Mouse (Mus musculus) liver, embryonic 16.5 days (tissue): Measurements from ENCODE around the gene Tarbp2. TPM values are rescaled to one million over a fixed set of nuclear protein-coding genes. Genes with fewer than 3 reads are reported as not detected.

Source experiments
- ATAC-seq: fragments of 200-750 bp; cut with Nextera tagmentation; 2 replicates; pipeline ENCODE4 v1.8.0; 2017; ENCODE audit warnings: low read depth, mild to moderate bottlenecking, moderate number of reproducible peaks, moderate library complexity
- H3K27ac ChIP-seq: fragments of 300-500 bp; sonication (generic); 2 replicates; pipeline ENCODE4 v1.5.1; 2014; ENCODE audit warnings: mild to moderate bottlenecking, low read length
- H3K27me3 ChIP-seq: fragments of 300-500 bp; sonication (generic); 2 replicates; pipeline ENCODE4 v1.6.1; 2014; ENCODE audit warnings: low read depth, low read length, mixed read lengths; ENCODE audit not compliant: control insufficient read depth, insufficient read depth
- H3K36me3 ChIP-seq: fragments of 300-500 bp; sonication (generic); 2 replicates; pipeline ENCODE4 v1.6.1; 2014; ENCODE audit warnings: mild to moderate bottlenecking; ENCODE audit not compliant: control insufficient read depth, insufficient read depth
- H3K4me1 ChIP-seq: fragments of 300-500 bp; sonication (generic); 2 replicates; pipeline ENCODE4 v1.6.1; 2014; ENCODE audit warnings: low read depth, low read length, mixed read lengths; ENCODE audit not compliant: control insufficient read depth
- H3K4me2 ChIP-seq: fragments of 300-500 bp; sonication (generic); 2 replicates; pipeline ENCODE4 v1.6.1; 2014; ENCODE audit warnings: low read depth, low read length, mixed read lengths
- H3K4me3 ChIP-seq: fragments of 300-500 bp; sonication (generic); 2 replicates; pipeline ENCODE4 v1.5.1; 2014; ENCODE audit warnings: low read depth, mild to moderate bottlenecking, low read length
- H3K9ac ChIP-seq: fragments of 300-500 bp; sonication (generic); 2 replicates; pipeline ENCODE4 v1.6.1; 2014; ENCODE audit warnings: low read depth, low read length
- H3K9me3 ChIP-seq: fragments of 300-500 bp; sonication (generic); replicated peaks from 2 replicates; pipeline ENCODE4 v1.6.1; 2016; ENCODE audit warnings: low read length; ENCODE audit not compliant: control insufficient read depth
- WGBS: fragments of 180-500 bp; shearing (Covaris S2); extraction: QIAGEN DNeasy Blood & Tissue Kit; methylation state at CpG from one replicate; pipeline ENCODE4 v1.1.7; 2014; ENCODE audit not compliant: insufficient replicate concordance; 5-methylcytosine and 5-hydroxymethylcytosine counted together
- polyA plus RNA-seq: library from polyadenylated mRNA; unstranded; fragments of >200 nt; fragmentation: Nextera tagmentation; extraction: Ambion mirVana; gene quantifications from 2 replicates; pipeline ENCODE4 v1.2.1, GENCODE M21; 2015

The Tarbp2 gene
- polyA plus RNA-seq = 34.6 and 37.0 TPM in 2 replicates

DNA sequence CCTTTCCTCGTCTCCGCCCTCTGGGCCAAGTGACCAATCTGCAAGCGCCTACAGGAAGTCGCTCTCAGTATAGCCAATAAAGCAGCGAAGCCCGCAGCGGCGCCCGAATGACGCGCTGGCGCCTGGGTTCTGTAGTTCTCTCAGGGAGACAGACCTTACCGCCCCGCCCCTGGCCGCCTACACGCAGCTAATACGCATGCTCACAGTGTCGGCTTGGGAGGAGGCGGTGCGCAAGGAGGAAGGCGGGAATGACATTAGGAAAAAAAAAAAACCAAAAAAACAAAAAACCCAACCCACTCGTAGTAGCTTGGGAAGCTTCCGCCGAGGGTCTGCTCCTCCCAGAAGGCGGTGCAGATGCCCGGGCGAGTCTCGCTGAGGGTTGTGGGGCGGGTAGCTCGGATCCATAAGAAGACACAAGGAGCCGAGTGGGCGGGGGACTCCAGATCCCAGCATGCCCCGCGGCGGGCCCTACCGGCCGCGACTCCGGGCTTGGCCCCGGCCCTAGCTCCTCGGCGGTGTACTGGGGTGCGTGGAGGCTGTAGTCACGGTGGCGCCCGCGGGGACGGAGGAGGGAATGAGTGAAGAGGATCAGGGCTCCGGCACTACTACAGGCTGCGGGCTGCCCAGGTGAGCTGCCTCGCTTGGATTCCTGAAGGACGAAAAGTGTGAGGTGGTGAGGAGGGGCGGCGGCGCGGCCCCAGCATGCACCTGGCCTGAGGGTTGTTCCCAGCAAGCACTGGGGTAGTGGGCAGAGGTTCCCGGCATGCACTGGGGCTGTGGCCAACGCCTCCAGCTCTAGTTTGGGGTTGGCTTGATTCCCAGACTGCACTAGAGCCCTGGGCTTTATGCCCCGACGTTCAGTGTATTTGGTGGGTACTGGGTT lies at the start of gene Tarbp2:
Gene Tarbp2 (plus strand): TSS at position 217 of the 883 bp plus-strand sequence.
- H3K4me2 ChIP-seq = peak within 1 kb of the TSS; percentile 98
- H3K27ac ChIP-seq = peak within 1 kb of the TSS; percentile 97
- peaks cover 6% of the 10 kb centered on the region; the same call in 1 of the 2 replicates for H3K36me3 ChIP-seq
- no peaks in the 10 kb centered on the region for H3K9me3 ChIP-seq
- ATAC-seq = peak; percentile 91
- peaks cover 3% of the 10 kb centered on the region; the same call in 1 of the 2 replicates for H3K27me3 ChIP-seq
- under 1% methylated on average over 60 of the region's 60 CpGs for WGBS
- H3K4me3 ChIP-seq = peak within 1 kb of the TSS; percentile 78
- H3K9ac ChIP-seq = peak within 1 kb of the TSS; percentile 89
- peaks cover 29% of the 10 kb centered on the region for H3K4me1 ChIP-seq

DNA sequence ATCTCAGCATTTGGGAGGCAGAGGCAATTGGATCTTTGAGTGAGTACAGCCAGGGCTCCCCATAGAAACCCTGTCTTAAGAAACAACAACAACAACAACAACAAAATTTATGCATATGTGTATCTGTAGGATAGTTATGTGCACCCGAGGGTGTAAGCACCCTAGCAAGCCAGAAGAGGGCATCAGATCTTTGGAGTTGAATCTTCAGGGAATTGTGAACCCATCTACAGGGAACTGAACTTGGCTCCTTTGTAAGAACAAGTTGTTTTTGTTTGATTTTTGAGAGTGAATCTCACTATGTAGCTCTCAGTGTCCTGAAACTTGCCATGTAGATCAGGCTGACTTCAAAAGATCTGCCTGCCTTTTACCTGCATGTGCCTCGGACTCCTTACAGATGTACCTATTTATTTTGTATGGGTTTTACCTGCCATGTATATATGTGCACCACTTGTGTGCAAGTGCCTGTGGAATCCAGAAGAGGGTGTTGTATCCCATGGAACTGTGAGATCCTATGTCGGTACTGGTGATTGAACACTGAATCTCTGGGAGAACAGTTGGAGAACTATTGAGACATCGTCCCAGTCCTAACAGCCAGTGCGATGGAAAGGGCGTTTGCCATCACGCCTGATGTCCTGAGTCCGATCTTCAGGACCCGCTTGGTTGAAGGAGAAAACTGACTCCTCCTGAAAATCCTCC lies 49.2 kb upstream of the Tarbp2 start:
- H3K27ac ChIP-seq = no peak overlapping the region
- peaks cover 6% of the 10 kb centered on the region for H3K4me1 ChIP-seq
- WGBS = 90% methylated on average over 9 of the region's 9 CpGs
- H3K4me3 ChIP-seq = no peak overlapping the region
- ATAC-seq = no peak
- no peak overlapping the region for H3K9ac ChIP-seq
- H3K9me3 ChIP-seq = peaks cover 2% of the 10 kb centered on the region; the same call in 1 of the 2 replicates
- H3K36me3 ChIP-seq = peaks cover 17% of the 10 kb centered on the region
- H3K4me2 ChIP-seq = no peak overlapping the region
- H3K27me3 ChIP-seq = no peaks in the 10 kb centered on the region

DNA sequence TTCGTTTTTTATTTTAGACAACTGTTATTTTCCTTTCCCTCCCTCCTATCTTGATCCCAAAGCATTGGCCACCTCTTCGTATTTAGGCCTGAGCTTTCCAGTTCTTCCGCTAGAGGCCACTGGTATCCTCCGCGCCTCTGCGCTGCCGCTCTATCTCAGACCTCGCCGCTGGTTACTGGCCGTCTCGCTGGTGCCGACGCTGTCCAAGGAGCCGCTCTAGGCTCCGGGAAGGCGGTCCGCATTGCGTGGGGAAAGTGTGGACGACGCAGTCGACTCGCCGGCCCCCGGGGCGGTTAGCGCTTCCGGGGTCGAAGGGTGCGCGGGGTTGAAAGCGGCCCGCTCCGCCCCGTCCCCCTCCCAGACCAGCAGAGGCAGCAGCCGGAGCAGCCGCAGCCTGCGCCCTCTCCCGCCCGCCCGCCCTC lies 47.8 kb upstream of the Tarbp2 start, which contains the start of gene Pcbp2:
Gene Pcbp2 (plus strand): TSS at position 357 of the 422 bp plus-strand sequence.
- H3K9ac ChIP-seq = peak within 1 kb of the TSS; percentile 96
- peak; percentile 98 for ATAC-seq
- peaks cover 6% of the 10 kb centered on the region for H3K4me1 ChIP-seq
- H3K4me2 ChIP-seq = peak within 1 kb of the TSS; percentile 72
- H3K27me3 ChIP-seq = no peaks in the 10 kb centered on the region
- H3K27ac ChIP-seq = peak within 1 kb of the TSS; percentile 90
- peak within 1 kb of the TSS; percentile 94 for H3K4me3 ChIP-seq
- under 1% methylated on average over 34 of the region's 40 CpGs for WGBS
- peaks cover 26% of the 10 kb centered on the region for H3K36me3 ChIP-seq
- peaks cover 2% of the 10 kb centered on the region; the same call in 1 of the 2 replicates for H3K9me3 ChIP-seq

DNA sequence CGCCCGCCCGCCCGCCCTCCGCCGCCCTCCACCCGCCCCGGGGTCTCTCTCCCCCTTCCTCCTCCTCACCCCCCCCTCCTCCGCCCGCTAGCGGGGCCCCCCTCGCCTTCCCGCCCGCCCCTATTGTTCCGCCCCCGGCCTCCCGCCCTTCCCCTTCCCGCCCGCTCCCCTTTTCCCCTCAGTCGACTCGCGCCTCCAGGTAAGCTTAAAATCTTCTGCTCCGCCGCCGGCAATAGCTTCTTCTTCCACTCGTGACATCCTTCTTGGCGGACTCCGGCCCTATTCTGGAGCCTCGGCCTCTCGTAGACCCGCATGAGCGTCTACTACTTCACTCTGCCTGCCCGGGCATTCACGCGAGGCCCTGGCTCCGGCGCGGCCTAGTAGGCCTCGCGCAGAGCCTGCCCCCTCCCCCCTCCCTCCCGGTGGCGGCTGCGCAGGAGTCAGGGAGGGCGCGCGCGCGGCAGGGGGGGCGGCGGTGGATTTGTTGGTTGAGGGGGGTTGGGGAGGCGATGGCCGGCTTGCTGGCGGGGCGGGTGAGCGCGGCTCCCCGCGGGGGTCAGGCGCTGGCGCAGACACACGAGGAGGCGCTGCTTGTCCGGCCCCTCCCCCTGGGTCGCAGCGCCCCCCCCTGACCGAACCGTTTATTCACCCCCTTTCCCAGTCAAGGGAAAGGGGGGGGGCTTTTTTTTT lies 47.2 kb upstream of the Tarbp2 start:
- no peaks in the 10 kb centered on the region for H3K27me3 ChIP-seq
- peak overlapping the region; percentile 94 for H3K4me3 ChIP-seq
- H3K9me3 ChIP-seq = peaks cover 2% of the 10 kb centered on the region; the same call in 1 of the 2 replicates
- H3K4me1 ChIP-seq = peaks cover 6% of the 10 kb centered on the region
- peak; percentile 63 for ATAC-seq
- peak overlapping the region; percentile 72 for H3K4me2 ChIP-seq
- WGBS = under 1% methylated on average over 39 of the region's 67 CpGs
- H3K36me3 ChIP-seq = peaks cover 31% of the 10 kb centered on the region
- peak overlapping the region; percentile 90 for H3K27ac ChIP-seq
- peak overlapping the region; percentile 96 for H3K9ac ChIP-seq

DNA sequence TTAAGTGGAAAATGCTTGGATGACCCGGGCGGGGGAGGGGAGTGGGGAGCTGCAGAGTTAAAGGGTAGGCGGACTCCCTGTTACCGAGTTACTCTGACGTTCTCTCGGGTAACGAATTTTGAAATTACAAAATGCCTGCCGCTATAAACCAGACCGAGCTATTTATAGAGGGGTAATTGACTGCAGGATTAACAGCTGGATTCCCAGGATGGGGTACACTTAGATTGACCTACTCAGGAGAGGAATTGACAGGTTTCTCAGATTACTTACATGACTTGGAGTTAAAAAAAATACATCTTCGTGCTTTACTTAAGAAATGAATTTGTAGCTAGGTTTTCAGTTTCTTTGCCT lies 46.7 kb upstream of the Tarbp2 start:
- WGBS = under 1% methylated on average over 10 of the region's 10 CpGs
- Histone ChIP-seq H3K27ac (peak overlapping the region; percentile 90), H3K4me3 (peak overlapping the region; percentile 94), H3K9ac (peak overlapping the region; percentile 96), H3K4me2 (peak overlapping the region; percentile 72), H3K4me1 (peaks cover 6% of the 10 kb centered on the region), H3K36me3 (peaks cover 37% of the 10 kb centered on the region), H3K27me3 (no peaks in the 10 kb centered on the region), H3K9me3 (peaks cover 2% of the 10 kb centered on the region; the same call in 1 of the 2 replicates)
- ATAC-seq = no peak

DNA sequence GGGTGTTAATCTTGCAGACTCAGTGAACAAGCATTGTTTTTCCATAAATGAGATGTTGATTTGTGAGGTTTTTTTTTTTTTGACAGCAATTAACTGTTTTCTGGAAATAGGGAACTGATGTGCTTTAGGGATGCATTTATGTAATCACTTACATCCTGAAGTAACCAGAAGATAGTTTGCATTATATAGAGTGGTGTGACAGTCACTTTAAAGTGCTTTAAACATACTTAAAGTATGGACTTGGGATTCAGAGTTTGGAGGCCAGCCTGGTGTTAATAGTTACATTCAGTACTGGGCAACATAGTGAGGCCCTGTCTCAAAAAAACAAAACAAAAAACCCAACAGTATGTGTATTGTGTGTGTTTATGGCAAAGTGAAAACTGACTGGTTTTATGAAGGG lies 46.3 kb upstream of the Tarbp2 start:
- no peak overlapping the region; the same call in 1 of the 2 replicates for H3K9ac ChIP-seq

DNA sequence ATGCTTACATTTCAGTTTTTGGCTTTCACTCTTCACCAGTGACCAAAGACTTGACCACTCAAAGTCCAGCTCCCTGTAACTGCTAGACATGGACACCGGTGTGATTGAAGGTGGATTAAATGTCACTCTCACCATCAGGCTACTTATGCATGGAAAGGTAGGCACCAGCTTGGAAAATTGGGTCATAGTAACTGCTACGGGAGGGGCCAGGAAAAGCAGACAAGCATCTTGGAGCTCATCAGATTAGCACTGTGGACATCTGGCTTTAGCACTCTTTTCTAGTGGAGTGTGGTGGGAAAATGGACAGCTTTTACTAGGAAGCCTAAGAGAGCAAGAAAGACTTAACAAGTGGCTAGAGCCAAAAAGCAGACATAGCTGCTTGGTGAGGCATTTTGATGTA lies 44.7 kb upstream of the Tarbp2 start:
- H3K9me3 ChIP-seq = peaks cover 2% of the 10 kb centered on the region; the same call in 1 of the 2 replicates
- H3K4me2 ChIP-seq = no peak overlapping the region
- WGBS = 66% methylated on average over 2 of the region's 2 CpGs
- H3K4me3 ChIP-seq = no peak overlapping the region
- ATAC-seq = no peak
- peaks cover 44% of the 10 kb centered on the region for H3K36me3 ChIP-seq
- H3K27ac ChIP-seq = 0 out of 2 replicates have a peak overlapping the region, but pooled peaks have one; percentile 11
- H3K9ac ChIP-seq = no peak overlapping the region
- no peaks in the 10 kb centered on the region for H3K27me3 ChIP-seq
- peaks cover 6% of the 10 kb centered on the region for H3K4me1 ChIP-seq

More for the DNA sequence above, 46.3 kb upstream of the Tarbp2 start:
- H3K27ac ChIP-seq = no peak overlapping the region
- peaks cover 2% of the 10 kb centered on the region; the same call in 1 of the 2 replicates for H3K9me3 ChIP-seq
- H3K27me3 ChIP-seq = no peaks in the 10 kb centered on the region
- H3K4me2 ChIP-seq = peak overlapping the region; percentile 72
- peak overlapping the region; percentile 94 for H3K4me3 ChIP-seq
- H3K36me3 ChIP-seq = peaks cover 40% of the 10 kb centered on the region
- H3K4me1 ChIP-seq = peaks cover 6% of the 10 kb centered on the region
- no peak for ATAC-seq

DNA sequence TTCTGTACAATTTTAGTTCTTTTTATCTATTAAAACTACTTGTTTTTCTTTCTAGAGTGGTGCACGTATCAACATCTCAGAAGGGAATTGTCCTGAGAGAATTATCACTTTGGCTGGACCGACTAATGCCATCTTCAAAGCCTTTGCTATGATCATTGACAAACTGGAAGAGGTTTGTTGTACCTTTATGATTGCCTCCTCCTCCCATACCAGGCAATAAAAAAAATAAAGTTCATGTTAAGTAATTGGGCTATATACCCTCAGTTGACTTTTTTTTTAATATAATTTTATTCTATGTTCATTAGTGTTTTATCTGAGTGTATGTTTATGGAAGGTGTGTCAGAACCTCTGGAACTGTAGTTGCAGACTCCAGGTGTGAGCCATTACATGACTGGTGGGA lies 43.5 kb upstream of the Tarbp2 start:
- Histone ChIP-seq H3K9ac (no peak overlapping the region), H3K4me1 (peaks cover 6% of the 10 kb centered on the region), H3K27ac (no peak overlapping the region), H3K27me3 (no peaks in the 10 kb centered on the region), H3K4me2 (no peak overlapping the region), H3K4me3 (no peak overlapping the region), H3K36me3 (peaks cover 45% of the 10 kb centered on the region), H3K9me3 (no peaks in the 10 kb centered on the region)
- ATAC-seq = no peak
- 85% methylated on average over 2 of the region's 2 CpGs for WGBS
